Mouse (Mus musculus) CH12F3 (cell line): Measurements from ENCODE around the gene Cdk5rap2.

Source experiments
- in situ Hi-C: fragments of 300-500 bp; cut with MboI; formaldehyde crosslinking; loops from 2 replicates; pipeline ENCODE4 v1.14.3; 2020; ENCODE audit warnings: low sequenced_read_pairs

Cdk5rap2 gene

DNA sequence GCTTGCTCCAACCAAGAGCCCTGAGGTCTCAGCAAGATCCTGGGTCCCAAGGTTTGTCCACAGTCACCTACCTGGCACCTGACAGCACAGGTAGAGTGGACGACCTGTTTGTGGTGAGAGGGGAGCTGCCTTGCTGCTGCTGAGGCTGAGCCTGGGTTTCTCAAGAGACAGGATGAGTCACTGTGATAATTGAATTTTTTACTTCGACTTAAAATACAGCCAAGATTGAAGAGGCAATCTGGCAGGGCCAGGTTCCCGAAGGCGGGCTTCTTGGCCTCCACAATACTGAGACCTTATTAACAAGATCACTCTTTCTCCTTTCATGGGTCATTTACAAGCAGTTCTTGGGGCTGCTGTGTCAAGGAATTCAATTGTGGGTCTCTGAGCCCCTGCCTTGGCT lies 190.5 kb downstream of the Cdk5rap2 start:
- in situ Hi-C loops: no loop called here

DNA sequence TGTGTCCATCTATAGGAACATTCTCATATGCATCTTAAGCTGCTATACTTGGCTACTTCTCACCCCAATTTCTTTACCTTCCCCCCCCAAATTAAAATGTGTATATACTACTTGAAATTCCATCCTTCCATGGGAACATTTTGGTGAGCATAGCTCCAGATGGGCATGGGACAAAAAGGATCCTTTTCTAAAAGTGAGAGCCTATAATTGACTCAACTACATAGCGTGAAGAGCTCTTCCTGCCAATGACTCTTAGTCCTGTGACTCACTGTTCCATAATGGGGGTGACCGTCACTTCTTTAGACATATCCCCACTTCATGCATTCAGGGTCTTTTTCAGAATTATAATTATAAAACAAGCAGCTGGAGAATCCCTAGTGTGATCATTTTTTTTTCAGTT lies 224.3 kb downstream of the Cdk5rap2 start:
- in situ Hi-C loops: no loop called here
